Mouse (Mus musculus) embryonic fibroblast, embryonic 13.5 days (primary cell): ENCODE measurements at regions not wholly inside any gene's neighbourhood (a gene's known extent, or its start where the extent isn't known, plus 50 kb on each side); places are given as distances from the start of the nearest gene placed in this dataset.

Experiments
- CTCF ChIP-seq: IDR thresholded peaks from 2 replicates; pipeline ENCODE4 v1.5.1; 2011; ENCODE audit warnings: mild to moderate bottlenecking, control low read depth, low read length, moderate library complexity, borderline replicate concordance; ENCODE audit not compliant: insufficient read depth
- POLR2A ChIP-seq: IDR thresholded peaks from 2 replicates; pipeline ENCODE4 v1.6.1; 2011; ENCODE audit warnings: low read depth, mild to moderate bottlenecking, control low read depth, low read length, moderate library complexity

DNA sequence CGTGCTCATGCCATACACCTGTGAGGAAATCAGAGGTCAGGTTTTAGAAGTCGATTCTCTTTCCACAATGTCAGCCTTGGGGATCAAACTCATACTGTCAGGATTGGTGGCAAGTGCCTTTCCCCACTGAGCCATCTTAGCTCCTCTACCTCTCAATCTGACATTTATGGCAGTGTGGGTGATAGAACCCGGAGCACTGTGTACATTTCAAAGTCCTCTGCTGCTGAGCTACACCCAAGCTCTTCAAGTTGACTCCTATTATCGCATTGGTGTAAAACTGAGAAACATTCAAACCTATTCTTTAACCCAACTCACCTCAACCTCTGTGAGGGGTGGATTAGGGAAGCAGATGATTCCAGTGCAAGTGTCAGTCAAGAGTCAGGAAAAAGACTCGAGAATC lies 435.9 kb upstream of the Auts2 start:
- no peak for TF ChIP-seq CTCF
- TF ChIP-seq POLR2A: no peak
